Mouse (Mus musculus): ENCODE data around the gene Ccr5.

Ccr5 gene

GRCm38 (mm10) chr9:124138055-124138775 lies 16.9 kb downstream of the Ccr5 start:
- DNase-seq (ENCODE audit: low read depth, low spot score): no peak

- DNase-seq (ENCODE audit: low read depth, low spot score): no peak
Measured at GRCm38 (mm10) chr9:124143678-124144077, 22.3 kb downstream of the Ccr5 start.

DNA sequence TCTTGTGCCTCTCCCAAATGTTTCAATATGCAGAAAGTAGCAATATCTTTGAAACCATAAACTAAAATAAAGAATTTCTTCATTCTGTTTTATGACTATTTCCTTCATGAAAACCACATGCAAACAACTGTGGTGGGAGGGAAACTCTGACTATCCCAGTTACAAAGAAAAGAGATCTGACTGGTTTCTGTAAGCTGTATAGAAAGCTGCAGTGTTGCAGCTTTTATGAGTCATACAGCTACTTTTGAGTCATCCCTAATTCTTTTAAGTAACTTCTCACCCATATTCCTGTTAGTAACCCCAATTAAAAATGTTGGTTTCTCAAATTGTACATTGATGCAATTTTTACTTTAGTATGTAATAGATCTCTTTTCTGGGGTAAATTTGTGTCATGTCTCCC lies 25.0 kb downstream of the Ccr5 start:
- peak; percentile 73 for DNase-seq (ENCODE audit: low read depth, low spot score)

All from 3T3-L1 (cell line).